Mouse (Mus musculus): ENCODE measurements around the gene Gm49673.
"Not testable (repeated sequence)": the region's sequence is repeated elsewhere in the genome, so short reads cannot be mapped to it uniquely, and the experiment has no call there.

DNA sequence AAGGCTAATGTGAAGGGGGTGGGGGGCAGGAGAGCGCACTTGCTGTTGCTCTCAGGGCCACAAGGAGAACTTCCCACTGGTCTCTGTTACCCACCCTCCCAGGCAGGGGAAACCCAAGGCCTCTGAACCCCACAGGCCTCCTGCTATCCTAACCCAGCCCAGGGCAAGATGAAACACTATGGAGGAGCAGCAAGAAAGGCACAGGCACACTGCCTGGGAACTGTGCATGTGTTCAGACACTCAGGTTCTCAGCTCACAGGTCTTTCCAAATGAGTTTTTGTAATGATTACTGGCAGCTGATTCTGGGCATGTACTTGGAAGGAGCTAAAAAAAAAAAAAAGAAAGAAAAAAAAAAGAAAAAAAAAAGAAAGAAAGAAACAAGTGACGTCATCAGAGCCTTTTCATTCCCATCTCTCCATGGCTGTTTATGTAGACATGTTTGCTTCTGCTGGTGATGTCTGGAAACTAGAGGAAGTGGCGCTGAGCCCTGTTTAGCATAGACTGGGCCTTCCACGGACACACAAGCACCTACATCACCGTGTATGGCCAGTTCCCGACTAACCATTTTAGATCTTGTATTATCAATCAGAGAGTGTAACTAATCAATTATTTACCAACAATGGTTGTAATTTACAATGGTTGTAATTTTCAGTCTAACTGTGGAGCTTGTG, 91.5 kb downstream of the Gm49673 start:
- not testable (repeated sequence) for TF ChIP-seq CTCF (IDR thresholded peaks at IDR 0.05; ENCODE audit: insufficient read depth, low read length); POLR2A (IDR thresholded peaks at IDR 0.05; ENCODE audit: borderline replicate concordance, extremely low read depth, low read depth, low read length)

Measured in lung, adult 2 months (tissue).